Mouse (Mus musculus) pancreas, adult 10 weeks (tissue): ENCODE results near the gene Tsc2. TPM values are rescaled to one million over a fixed set of nuclear protein-coding genes. Genes with fewer than 3 reads are reported as not detected.

Source experiments
- polyA plus RNA-seq: library from polyadenylated mRNA; stranded (reverse); fragments of 350-450 nt; fragmentation: Illumina TruSeq; extraction: RNeasy Lipid Tissue Mini Kit (QIAGEN cat#74804); gene quantifications from one replicate; pipeline ENCODE4 v1.2.3, GENCODE M21; 2015; ENCODE audit warnings: low read depth, low replicate concordance; ENCODE audit not compliant: insufficient read depth

Gene Tsc2
- polyA plus RNA-seq: 50.0 TPM

GRCm38 (mm10) chr17:24632167-24632812 lies at the start of gene Tsc2, which contains the start of gene Nthl1:
Tsc2 (minus strand) TSS chr17:24632630.
Nthl1 (plus strand) TSS chr17:24632680.

GRCm38 (mm10) chr17:24669545-24670245 lies 37.3 kb upstream of the Tsc2 start, which contains the start of gene Zfp598:
Zfp598 (plus strand) TSS chr17:24669687.

DNA sequence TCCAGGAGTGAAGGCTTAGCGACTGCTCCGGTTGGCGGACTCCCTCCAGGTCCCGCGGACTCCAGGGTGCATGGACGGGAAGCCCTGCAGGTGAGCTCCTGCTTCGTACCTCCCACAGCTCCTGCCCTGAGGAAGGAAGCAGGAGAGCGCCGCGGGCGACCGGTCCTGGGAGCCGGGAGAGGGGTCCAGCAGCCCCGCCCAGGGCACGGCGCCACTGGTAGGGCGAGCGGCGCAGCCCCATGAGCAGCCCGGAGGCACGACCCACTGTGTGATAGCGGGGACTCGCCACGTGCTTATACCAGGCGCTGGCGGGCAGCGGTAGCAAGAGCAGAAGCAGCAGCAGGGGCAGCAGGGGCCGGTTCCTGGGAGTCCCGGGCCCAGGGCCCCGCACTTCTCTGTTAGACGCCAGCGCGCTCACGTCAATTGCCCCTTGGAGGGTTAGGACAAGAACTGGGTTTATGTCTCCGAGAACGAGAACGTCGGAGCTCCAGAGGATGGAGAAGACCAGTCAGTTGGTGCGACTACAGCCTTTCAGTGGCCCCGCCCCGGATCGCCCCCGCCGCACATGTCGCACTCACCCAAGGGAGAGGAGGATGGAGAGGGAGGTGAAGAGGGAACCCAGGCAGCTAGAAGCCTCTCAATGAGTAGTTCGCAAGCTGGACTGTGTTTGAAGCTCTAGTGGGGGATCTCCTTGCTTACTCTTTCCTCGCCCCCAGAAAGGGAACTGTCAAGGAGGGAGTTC lies 25.8 kb upstream of the Tsc2 start, which contains the start of gene Npw:
Gene Npw, minus strand, starts transcription at position 441 of the 742 bp plus-strand sequence.

DNA sequence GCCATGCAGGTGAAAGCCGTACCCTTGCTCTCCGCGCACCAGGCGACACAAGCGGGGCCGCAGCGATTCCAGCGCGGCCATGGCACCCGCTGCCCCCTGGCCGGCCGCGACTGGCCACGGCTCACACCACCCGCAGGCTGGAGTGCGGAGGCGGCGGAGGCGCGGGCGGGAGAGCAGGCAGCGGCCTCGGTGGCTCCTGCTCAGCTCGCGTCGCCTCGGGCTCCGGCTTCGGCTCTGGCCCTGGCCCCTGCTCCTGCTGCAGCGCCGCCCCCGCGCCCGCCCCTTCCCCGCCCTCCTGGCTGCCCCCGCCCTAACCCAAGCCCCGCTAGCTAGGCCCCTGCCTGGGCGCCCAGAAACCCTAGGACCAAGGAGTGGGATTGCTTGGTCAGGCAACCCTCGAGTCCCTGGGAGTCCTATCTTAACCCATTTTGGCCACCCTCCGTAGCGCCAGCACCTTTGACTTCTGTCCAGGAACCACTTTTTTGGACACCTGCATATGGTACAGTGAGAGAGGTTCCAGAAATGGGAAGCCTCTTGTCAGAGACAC lies 17.7 kb upstream of the Tsc2 start, which contains the start of gene Slc9a3r2:
Gene Slc9a3r2, minus strand, starts transcription at position 258 of the 547 bp plus-strand sequence.

DNA sequence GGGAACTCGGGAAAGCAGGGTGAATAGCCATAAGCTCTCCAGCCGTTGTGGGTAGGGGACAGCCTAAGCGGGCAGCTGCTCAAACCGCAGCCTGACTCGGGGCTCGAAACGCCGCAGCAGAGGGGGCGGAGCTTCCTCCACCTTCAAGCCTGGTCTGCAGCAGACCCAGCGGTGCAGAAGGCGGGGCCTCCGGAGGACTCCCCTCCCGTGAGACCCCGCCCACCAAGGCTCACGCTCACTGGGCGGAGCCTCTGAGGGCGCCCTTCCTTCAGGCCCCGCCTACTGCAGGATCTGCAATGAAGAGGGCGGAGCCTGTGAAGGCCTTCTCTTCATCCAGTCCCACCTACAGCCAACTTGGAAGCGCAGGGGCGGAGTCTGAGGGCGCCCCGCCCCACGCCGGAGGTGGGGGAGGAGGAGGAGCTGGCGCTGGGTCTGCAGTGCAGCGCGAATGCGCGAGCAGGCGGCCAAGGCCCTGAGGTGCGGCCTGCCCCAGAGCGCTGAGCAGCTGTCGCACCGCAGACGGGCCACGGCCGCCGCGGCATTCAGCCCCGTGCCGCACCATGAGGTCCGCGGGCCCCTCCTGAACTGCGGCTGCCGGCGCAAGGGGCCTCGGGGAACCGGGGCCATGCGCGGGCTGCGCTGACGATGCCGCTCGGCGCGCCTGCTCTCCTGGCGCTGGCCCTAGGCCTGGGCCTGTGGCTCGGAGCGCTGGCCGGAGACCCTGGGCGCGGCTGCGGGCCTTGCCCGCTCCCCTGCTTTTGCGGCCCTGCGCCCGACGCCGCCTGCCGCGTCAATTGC lies 82.6 kb downstream of the Tsc2 start, which contains the start of gene Pkd1:
Gene Pkd1, plus strand, starts transcription at position 217 of the 798 bp plus-strand sequence.

Other genes with a start within 250 kb of the Tsc2 start
- gene Rnps1, start 218.1 kb downstream of the Tsc2 start, polyA plus RNA-seq: 19.0 TPM
- 17.2 TPM for gene Eci1, start 206.0 kb downstream of the Tsc2 start, polyA plus RNA-seq
- 1.9 TPM for gene Dnase1l2, start 189.5 kb downstream of the Tsc2 start, polyA plus RNA-seq
- 22.8 TPM for gene E4f1, start 162.3 kb downstream of the Tsc2 start, polyA plus RNA-seq
- gene Pgp, start 162.2 kb downstream of the Tsc2 start, polyA plus RNA-seq: 5.2 TPM
- gene Bricd5, start 158.7 kb downstream of the Tsc2 start, polyA plus RNA-seq: not detected
- 3.5 TPM for gene Mlst8, start 153.6 kb downstream of the Tsc2 start, polyA plus RNA-seq
- gene Caskin1, start 144.0 kb downstream of the Tsc2 start, polyA plus RNA-seq: 0.26 TPM
- 28.2 TPM for gene Traf7, start 104.7 kb downstream of the Tsc2 start, polyA plus RNA-seq
- gene Rab26, start 98.4 kb downstream of the Tsc2 start, polyA plus RNA-seq: 35.0 TPM
- gene Pkd1, start 82.8 kb downstream of the Tsc2 start, polyA plus RNA-seq: 26.9 TPM
- 3.5 TPM for gene Nthl1, start 50 bp upstream of the Tsc2 start, polyA plus RNA-seq
- gene Slc9a3r2, start 17.7 kb upstream of the Tsc2 start, polyA plus RNA-seq: 48.3 TPM
- 1.6 TPM for gene Npw, start 25.8 kb upstream of the Tsc2 start, polyA plus RNA-seq
- gene Zfp598, start 37.1 kb upstream of the Tsc2 start, polyA plus RNA-seq: 21.6 TPM
- gene Syngr3, start 57.3 kb upstream of the Tsc2 start, polyA plus RNA-seq: 0.44 TPM
- 10.7 TPM for gene Gfer, start 63.5 kb upstream of the Tsc2 start, polyA plus RNA-seq
- 1.6 TPM for gene Noxo1, start 63.6 kb upstream of the Tsc2 start, polyA plus RNA-seq
- 6.0 TPM for gene Tbl3, start 75.0 kb upstream of the Tsc2 start, polyA plus RNA-seq
- gene Rnf151, start 85.4 kb upstream of the Tsc2 start, polyA plus RNA-seq: not detected
- gene Rps2, start 85.5 kb upstream of the Tsc2 start, polyA plus RNA-seq: 538 TPM
- gene Ndufb10, start 91.8 kb upstream of the Tsc2 start, polyA plus RNA-seq: 66.2 TPM
- not detected for gene Rpl3l, start 95.2 kb upstream of the Tsc2 start, polyA plus RNA-seq
- 68.8 TPM for gene Msrb1, start 104.0 kb upstream of the Tsc2 start, polyA plus RNA-seq
- gene Hs3st6, start 120.4 kb upstream of the Tsc2 start, polyA plus RNA-seq: 1.0 TPM
- gene Meiob, start 171.7 kb upstream of the Tsc2 start, polyA plus RNA-seq: not detected
- gene Hagh, start 207.5 kb upstream of the Tsc2 start, polyA plus RNA-seq: 23.1 TPM
- 3.8 TPM for gene Fahd1, start 217.7 kb upstream of the Tsc2 start, polyA plus RNA-seq
- 3.4 TPM for gene Igfals, start 233.4 kb upstream of the Tsc2 start, polyA plus RNA-seq